Mouse (Mus musculus) liver, postnatal 0 days (tissue): ENCODE measurements around the gene Kcnip1.

Source experiments
- CTCF ChIP-seq: sonication (generic); IDR thresholded peaks from 2 replicates; pipeline ENCODE4 v1.5.1; 2016; ENCODE audit warnings: antibody characterized with exemption, low read depth
- EP300 ChIP-seq: IDR thresholded peaks from 2 replicates; pipeline ENCODE4 v1.6.1; 2016; ENCODE audit warnings: antibody characterized with exemption, low read depth, mild to moderate bottlenecking

DNA sequence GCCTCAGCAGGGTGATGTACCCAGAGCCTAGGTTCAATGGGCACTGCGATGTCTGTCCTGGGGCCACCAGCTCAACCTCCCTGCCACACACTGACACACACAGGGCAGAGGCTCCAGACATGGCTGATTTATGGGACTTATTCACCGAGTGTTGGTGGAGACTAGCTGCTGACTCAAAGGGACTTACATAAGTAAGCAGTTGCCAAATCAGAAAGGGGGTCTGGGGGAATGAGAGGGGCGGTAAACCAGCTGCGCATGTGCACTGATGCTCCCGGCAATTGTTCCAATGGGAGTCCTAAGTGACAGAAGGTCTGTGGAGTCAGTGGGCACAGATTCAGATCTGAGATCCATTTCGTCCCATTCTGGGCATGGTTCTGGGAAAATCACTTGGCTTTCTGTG lies 35.4 kb downstream of the Kcnip1 start:
- TF ChIP-seq EP300 = no peak
- no peak for TF ChIP-seq CTCF
